Mouse (Mus musculus): Measurements from ENCODE around the gene Gpr3.

DNA sequence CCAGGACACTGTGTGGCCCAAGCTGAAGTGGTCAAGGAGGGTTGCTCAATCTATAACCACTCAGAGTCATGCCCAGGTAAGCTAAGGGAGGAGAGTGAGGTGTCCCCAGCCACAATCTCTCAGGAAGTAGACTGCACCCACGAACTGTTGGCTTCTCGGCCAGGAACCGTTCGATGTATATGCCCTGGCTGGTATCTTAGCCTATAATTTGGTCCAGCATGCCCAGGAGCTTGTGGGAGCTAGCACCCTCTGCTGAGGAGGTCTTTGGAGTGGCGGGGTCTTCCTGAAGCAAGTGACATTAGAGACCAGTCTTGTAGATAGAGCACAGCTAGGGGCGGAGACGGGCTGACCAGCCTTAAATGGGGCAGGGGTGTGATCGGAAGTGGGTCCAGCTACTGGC lies 9.4 kb upstream of the Gpr3 start:
- no peak for TF ChIP-seq POLR2A (IDR thresholded peaks at IDR 0.05; ENCODE audit: low read depth, low read length)
- TF ChIP-seq CTCF (IDR thresholded peaks at IDR 0.05; ENCODE audit: borderline replicate concordance, insufficient read depth, low read length), result no peak

All from embryonic fibroblast, embryonic 13.5 days (primary cell).